Mouse (Mus musculus) thymus, postnatal 10 days (tissue): ENCODE results near the gene C1qtnf4.

Source experiments
- DNase-seq, 2 experiments: peaks; one replicate each; pipeline ENCODE4 v3.0.0; 2021; ENCODE audit warnings: low spot score in 2 of 2

The C1qtnf4 gene

DNA sequence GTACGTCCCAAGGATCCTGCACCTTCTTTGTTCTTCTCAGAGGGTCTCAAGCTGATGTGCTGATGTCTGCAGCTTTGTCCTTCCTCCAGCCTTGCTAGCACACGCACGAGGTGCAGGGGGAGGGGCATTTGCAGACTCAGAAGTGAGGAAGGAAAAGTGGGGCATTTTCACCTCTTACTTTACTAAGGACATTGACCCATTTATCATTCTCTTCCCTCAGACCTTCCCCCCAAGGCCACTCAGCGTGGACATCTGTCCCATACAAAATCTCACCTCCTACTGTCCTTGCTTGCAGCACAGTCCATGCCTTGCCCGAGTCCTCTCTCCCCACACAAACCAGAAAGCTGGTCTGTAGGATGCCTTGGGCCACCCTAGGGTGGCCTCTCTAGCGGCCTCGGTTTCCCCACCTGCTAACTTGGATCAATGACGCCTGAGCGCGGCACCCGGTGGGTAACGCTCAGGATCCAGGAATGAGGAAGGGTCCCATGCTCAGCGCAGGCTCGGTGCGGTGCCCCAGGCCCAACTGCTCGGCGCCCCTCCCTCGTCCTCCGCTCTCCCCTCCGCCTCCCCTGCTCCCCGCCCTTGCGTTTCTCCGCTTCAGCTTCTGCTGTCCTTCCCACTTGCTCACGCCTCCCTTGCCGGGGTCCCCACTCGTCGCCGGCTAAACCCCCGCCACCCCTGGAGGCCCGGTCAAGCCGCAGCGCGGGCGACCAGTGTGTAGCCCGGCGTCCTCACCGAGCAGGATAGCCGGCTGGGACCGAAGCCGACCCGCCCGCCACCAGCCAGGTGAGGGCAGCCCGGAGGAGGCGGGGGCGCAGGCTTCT is at the start of gene C1qtnf4:
TSS of gene C1qtnf4 (plus strand) at position 643 of the 824 bp plus-strand sequence.
- DNase-seq, result no peak

- DNase-seq, result no peak
Observed at GRCm38 (mm10) chr2:90838621-90839020, 47.0 kb upstream of the C1qtnf4 start.

GRCm38 (mm10) chr2:90843666-90844065 is 42.0 kb upstream of the C1qtnf4 start:
- no peak for DNase-seq

DNA sequence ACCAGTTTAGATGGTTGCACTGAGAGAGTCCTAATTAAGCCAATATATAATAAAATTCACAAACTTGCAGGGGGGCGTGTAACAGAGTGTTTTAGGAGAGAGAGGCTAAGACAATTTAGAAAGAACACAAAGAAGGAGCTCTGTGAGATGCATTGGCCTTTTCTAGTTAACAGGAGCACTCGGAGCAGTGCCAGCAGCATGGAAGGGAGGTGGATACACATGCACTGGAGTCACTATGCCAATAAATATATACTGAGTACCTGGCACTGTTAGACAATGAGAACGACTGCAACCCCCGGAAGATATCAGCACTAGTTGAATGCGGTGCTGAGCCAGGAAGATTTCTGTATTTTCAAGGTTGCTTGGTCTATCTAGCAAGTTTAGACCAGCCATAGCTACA is 41.4 kb upstream of the C1qtnf4 start:
- DNase-seq, result no peak

DNA sequence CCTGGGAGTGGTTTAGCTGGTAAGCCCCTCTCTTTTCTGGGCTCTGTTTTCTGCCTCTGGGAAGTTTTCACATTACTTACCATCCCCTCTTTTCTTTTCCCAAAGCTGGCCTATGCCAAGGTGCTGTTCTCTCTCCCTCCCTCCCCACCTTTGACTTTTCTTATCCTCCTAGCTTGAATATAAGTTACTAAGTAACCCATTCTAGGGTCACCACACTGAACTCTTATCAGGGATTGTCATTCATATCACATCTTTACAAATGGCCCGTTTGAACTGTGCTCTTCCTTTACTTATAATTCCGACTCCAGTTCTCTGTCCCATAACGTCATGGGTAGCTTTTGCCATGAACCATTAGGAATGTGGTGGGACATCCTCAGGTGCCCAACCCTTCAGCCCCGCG is 40.4 kb upstream of the C1qtnf4 start:
- no peak for DNase-seq

DNA sequence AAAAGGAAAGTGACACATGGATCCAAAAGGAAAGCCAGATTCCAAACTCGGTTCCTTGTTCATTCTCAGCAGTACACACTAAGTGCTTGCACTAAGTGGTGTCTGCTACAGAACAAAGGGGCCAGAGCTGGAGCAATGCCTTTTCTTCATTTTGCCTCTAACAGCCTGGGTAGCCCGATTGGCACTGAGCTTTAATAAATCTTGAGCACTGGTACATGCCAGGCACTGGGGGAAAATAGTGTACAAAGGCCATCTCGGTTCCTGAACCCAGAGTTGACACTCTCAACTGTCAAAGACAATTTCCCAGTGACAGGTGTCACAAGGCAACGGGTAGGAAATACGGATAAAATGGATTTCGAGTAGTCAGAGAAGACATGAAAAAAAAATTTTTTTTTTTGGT is 39.5 kb upstream of the C1qtnf4 start:
- DNase-seq, result peak in 1 of 2 experiments; percentile 4

- DNase-seq, result peak in 1 of 2 experiments; percentile 22
Observed at GRCm38 (mm10) chr2:90846597-90846954, 39.1 kb upstream of the C1qtnf4 start.

GRCm38 (mm10) chr2:90846955-90847680 is 38.5 kb upstream of the C1qtnf4 start, which contains the start of gene Mtch2:
Mtch2 (plus strand) TSS chr2:90847155.
- peak; percentile 92 to 97 for DNase-seq

DNA sequence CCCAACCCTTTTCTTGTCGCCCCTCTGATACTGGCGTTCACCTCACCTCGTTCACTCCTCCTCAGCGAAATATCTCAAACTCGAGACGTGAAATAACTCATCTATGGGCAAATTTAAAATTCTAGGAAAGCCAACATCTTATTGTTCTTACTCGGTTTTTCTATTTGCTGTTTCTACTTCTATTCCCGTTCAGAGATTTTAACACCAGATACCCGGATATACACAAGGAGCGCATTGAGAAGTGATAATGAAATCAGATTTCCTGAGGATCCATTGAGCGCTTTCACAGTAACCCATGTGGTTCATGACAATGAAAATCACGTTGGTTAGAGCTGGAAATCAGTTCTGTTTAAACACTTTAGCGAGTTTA is 38.0 kb upstream of the C1qtnf4 start:
- DNase-seq, result no peak

DNA sequence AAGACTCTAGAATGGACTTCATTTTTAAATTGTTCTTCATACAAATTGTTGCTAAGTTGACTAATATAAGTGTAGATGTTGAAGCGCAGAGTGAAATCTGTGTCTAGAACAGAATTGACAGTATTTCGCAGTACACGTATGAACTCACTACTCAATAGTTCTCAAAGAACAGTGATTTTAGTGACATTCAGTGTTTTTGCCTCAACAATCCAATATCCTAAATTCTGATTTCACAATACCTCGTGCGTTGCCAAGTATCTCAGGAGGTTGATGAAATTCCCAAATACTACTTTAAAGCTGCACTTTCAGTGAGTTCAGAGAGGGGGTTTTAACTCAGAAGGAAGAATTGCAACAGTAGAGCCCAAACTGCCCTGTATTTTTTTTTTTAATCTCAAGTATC is 37.3 kb upstream of the C1qtnf4 start:
- DNase-seq, result no peak

DNA sequence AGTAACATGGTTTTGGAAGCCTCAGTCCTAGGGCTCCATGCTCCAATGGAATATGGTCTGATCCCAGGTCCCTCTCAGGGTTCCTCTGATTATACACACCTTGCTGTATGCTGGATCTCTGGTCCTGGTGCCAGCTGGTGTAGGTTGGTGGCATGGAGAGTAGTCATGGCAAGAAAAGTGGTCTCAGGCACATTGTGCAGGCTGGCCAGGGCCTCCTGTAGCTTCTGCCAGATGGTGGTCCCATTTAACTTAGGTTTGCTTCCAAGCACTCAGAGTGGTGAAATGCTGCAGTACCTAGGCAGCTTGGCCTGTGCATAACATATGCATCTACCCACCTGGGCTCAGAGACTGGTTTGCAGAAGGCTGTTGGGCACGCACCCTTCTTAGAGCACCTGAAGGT is 35.3 kb upstream of the C1qtnf4 start:
- no peak for DNase-seq

- no peak for DNase-seq
Observed at GRCm38 (mm10) chr2:90861486-90861885, 24.2 kb upstream of the C1qtnf4 start.

DNA sequence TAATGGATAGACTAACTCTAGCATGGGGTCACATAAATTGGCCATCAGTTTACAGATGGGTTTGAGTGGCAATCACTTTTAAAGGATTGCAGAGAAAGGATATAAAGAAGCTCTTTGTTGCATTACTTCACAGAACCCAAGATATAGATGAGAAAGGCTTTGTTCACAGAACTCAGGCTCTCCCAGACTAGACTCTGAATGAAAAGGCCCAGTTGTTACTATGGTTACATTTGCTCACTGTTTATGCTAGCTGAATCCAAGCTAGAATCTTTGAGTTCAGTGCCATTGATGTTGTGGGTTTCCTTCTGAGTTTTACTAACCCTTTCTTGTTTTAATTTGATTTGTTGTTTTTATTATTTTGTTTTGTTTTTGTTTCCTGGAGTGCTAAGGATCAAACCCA is 21.5 kb upstream of the C1qtnf4 start:
- DNase-seq, result no peak

DNA sequence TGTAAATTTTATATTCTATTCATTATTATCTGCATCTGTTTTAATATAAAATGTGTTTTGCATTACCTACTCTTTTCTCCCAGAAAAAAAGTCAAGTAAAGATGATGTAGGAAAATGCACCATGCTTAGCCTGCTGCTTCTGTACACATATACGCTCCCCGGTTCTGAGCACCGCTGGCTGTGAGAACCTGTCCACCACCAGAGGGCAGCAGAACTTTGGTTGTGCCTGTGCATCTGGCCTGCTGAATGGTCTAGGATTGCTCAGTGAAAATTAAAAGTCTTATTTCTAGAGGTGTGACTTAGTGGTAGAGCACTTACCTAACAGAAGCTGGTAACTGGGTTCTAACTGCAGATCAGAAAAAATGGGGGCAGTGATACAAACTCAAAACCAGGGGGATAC is 19.1 kb upstream of the C1qtnf4 start:
- peak; percentile 49 to 84 for DNase-seq

- no peak for DNase-seq
Observed at GRCm38 (mm10) chr2:90870136-90870601, 15.5 kb upstream of the C1qtnf4 start.

- no peak for DNase-seq
Observed at GRCm38 (mm10) chr2:90871180-90871961, 14.3 kb upstream of the C1qtnf4 start.

GRCm38 (mm10) chr2:90874025-90874424 is 11.6 kb upstream of the C1qtnf4 start:
- DNase-seq, result no peak

DNA sequence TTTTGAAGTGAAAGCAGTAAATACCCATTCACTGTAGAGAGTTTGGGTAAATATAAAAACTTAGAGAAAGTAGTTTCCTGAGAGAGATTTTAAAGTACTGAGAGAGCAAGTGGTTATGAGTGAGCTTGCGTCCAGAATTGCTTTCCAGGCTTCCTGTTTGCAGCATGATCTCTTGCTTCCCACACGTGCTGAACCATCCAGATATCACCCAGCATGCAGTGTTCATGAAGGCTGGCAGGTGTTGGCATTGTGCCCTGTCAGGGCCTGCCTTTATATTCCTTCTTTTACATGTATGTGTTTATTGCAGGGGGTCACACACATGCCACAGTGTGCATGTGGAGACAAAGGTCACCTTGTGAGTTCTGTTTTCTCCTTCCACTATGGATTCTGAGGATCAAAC is 10.4 kb upstream of the C1qtnf4 start:
- no peak for DNase-seq

DNA sequence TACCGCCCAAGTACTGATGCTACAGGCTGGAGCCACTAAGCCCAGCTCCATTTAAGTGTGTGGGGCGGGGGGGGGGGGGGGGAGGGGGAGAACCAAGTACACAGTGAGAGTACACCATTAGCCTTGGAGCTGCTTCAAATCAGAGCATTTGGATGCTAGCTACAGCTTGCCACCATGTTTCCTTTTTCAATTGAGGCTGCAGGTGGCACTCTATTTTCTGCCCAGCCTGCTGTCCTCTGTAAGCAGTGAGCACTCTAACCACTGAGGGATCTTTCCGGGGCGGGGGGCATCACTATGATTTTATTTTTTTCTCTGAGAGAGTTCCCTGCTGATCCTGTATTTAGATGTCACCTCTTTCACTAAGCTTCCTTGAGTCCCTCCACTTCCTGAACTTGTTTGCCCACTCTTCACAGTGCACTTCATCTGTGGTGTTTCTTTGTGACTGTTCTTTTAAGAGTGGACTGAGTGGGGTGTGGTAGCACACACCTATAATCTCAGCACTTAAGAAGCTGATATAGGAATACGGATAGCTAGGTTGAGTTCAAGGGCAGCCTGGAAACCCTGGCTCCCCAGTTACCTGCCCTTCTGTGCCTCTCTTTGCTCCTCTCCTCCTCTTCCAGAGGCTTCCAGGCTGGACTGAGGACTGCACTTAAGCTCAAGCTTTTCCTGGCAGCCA is 7.9 kb upstream of the C1qtnf4 start:
- no peak for DNase-seq

GRCm38 (mm10) chr2:90879419-90879818 is 6.2 kb upstream of the C1qtnf4 start:
- no peak for DNase-seq

- DNase-seq, result no peak
Observed at GRCm38 (mm10) chr2:90880144-90880785, 5.4 kb upstream of the C1qtnf4 start.
